Mouse (Mus musculus) NIH3T3 (cell line): ENCODE data around the gene Gcgr.

Experiments
- DNase-seq: peaks from one replicate; pipeline ENCODE4 v3.0.0-alpha.2; 2012; ENCODE audit warnings: low read depth

Gcgr gene

DNA sequence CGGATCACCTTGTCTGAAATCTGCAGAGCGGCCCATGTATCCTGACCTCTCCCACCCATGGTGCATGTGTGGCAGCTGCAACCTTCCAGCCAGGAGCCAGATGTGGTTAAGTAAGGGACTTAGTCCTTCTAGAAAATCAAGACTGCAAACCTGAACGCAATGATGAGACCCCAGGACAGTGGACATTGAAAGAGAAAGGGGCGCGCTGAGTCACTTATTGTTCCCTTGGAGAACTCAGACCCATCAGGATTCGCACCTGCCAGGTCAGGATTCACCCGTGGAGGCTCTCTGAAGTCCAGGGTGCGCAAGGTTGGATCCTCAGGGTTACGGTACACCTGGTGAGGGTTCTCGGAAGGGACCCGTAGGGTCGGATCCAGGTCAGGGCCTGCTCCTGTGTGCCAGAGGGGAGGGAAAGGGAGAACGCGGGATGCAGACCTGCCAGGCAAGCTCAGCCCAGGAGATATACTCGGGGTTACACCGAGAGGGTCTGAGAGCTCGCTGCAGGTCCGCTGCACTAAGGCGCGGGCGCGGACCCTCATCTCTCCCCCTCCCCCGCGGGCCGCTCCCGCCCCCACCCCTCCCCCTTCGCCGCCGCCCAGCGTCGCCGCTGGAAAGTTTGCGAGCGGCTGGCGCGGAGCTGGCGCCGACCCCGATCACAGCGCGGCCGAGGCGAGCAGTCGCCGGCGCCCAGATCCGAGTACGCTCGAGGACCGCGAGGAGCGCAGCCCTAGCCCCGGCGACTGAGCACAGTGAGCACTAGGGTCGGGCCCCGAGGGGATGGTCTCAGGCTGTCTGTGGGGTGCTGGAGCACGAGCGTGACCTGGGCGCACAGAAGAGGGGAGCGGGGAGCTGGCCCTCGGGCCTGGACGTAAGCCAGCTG lies at the start of gene Gcgr:
Gene Gcgr (plus strand): TSS at position 615 of the 880 bp plus-strand sequence.
- DNase-seq: no peak

DNA sequence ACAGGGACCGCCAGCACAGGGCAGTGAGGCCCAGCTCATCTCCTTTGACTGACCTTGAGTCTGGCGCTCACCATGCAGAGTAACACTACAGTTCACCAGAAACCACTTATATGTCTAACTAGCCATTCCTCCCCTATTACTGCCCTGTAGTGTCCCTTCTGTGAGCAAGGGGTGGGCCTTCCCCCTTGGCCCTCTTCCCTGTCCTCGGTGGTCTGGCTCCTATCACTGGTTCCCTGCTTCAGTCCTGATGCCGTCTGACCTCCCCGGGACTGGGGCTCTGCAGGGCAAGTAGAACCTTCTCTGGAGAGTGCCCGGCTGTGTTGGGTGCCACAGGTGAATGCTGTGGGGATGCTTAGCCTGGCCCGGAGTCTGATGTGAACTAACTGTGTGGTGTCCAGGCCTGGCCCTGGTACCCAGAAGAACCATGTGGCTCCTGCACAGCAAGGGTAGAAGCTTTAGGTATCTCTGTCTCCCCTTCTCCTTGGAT lies 47.0 kb upstream of the Gcgr start:
- no peak for DNase-seq

DNA sequence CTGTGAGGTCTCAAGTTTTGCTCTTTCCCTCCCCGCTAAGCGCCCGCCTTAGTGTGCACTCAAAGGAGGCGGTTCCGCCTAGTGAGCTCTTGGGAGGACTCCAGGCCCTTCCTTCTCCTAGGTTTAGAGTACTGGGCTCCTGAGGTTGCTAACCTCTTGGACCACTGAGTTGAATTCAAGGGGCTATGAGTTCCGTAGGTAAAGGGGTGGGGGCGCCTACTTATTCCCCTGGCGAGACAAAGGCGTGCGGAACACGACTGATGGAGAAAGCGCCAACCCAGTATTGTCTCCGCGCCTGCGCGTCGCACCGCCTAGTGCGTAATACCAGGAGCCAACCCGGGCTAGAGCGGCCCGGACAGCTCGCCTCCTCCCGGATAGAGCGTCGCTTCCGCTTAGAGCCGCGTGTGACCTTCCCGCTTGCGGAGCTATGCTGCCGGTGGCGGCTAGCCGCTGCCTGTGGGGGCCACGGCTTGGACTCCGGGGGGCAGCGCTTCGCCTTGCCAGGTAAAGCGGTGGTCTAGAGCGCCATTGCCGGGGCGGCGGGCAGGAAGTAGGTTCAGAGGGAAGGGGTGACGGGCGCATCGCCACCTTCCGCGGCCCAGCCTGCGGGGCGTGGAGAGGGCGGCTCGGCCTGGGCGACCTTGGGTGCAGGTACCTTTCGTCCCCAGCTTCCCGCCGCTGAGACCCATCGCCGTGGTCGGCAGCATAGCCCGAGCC lies 46.1 kb upstream of the Gcgr start, which contains the start of gene Mrpl12:
Gene Mrpl12 (plus strand): TSS at position 349 of the 717 bp plus-strand sequence.
- DNase-seq: peak; percentile 97

DNA sequence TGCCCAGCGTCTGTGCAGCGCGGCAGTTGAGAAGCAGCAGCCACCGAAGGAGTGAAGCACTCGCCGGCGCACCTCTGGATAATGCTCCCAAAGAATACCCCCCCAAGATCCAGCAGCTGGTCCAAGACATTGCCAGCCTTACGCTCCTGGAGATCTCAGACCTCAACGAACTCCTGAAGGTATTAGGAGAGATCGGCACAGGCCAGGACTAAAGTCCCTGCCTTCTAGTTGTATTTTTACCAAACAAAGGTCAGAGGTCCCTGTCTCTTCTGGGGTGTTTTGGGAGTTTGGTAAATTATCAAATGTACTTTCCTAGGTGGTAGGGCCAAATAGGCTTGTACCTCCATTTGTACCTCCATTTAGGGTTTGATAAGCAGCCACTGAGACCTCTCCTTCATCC lies 45.2 kb upstream of the Gcgr start:
- no peak for DNase-seq

DNA sequence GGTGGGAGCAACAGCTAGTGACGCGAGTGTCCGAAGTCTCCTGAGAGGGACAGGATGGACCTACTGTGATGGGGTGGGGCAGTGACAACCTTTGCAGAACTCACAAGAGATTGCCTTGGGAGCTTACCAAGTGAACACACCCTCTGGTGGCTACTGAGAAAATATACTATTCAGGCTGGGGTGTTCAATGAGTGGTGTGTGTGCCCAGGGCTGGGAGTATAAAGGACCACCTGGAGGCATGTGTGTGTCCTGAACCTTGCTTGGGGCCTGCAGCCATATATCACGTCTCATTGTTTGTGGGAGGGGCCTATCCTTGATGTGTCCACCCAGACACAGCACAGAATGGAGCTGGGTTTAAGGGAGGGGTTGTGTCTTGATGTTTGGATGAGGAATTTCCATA lies 42.0 kb upstream of the Gcgr start:
- DNase-seq: no peak

DNA sequence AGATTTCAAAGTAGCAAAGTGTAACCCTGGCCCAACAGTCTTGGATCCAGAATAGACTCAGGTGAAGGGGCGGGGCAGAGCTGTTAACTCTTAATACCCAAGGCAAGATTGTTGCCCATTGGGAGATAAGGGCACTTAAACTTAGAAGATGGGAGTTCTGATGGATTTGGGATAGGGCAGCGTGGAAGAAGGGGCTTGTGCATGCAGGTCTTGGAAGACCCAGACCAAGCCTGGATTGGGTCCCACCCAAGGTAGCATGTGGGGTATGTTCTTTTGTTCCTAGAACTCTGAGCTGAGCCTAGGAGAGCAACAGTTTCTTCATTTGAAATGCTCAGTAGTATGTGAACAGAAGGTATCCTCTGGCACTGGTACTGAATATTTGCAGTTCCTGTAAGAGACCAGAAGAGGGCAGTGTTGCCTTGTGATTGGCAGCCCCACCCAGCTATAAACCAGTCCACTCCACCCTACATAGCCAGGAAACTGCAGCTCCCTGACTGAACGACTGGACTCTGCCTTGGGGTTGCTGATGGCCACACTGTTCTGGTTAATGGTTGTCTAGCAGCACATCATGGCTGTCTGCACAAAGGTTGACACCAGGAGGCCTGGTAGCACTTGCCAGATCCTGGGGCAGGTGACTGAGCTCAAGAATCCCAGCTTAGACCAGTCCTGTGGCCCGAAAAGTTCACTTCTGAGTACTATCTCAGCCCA lies 41.3 kb upstream of the Gcgr start:
- peak; percentile 92 for DNase-seq

DNA sequence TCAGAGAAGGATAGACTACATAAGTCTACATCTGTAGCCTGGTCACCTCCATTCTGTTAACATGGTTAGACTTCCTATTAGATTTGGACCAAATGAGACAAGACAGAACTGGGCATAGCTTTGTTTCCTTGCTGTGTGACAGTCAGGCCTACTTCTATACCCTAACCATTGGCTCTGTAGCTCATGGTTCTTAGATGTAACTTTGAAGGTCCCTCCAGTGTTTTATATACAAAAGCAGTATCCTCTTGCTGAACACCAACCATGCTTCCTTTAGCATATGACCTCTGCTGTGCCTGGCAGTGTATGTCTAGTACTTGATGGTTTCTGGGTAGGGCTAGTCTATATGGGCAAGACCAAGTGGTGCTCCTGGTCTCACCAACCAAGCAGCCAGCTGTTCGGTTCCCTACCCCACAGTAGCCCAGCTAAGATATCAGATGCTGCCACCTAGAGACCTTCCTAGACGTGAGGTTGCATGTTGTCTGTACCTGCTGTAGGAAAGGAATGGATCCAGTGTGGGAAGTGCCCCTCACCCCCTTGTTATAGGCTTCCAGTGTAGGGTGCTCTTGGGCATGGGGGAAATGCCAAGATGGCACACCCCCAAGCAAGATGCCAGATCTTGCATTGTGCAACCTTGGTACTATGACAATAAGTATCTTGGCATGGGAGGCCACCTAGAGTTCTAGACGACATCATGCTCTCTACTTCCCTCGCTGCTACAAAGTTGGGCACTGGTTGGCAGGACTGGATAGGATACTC lies 40.0 kb upstream of the Gcgr start:
- no peak for DNase-seq

DNA sequence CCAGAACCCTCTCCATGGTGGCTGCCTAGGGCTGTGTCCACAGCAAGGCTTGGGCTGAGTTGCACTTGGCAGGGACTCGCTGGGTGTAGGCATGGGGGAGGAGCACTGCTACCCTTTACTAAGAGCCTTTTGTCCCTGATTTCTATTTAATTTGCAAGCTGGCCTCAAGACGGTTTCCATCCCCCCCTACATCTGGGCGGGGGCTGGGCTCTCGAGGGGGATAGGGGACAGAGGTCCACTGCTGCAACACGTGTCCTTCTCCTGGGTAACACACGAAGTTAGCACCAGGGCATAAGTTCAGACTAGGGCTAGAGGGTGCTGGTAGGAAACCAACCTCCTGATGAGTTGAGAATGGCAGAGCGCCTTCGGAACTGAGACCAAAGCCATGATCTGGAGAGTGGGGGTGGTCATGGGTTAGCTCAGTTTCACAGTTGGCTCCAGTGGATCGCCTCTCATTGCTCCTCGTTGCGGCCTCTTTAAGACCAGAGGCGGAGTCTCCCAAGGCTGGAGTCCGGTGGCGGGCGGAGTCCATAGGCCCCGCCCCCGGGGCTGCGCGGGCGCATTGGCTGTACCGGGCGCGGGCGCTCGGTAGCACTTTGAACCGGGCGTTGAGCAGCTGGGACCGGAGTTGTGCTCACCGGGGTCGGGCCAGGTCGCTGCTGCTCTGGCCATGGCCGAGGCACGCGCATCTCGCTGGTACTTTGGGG lies 39.0 kb upstream of the Gcgr start, which contains the start of gene Slc25a10:
Gene Slc25a10 (plus strand): TSS at position 524 of the 707 bp plus-strand sequence.
- peak; percentile 94 for DNase-seq

DNA sequence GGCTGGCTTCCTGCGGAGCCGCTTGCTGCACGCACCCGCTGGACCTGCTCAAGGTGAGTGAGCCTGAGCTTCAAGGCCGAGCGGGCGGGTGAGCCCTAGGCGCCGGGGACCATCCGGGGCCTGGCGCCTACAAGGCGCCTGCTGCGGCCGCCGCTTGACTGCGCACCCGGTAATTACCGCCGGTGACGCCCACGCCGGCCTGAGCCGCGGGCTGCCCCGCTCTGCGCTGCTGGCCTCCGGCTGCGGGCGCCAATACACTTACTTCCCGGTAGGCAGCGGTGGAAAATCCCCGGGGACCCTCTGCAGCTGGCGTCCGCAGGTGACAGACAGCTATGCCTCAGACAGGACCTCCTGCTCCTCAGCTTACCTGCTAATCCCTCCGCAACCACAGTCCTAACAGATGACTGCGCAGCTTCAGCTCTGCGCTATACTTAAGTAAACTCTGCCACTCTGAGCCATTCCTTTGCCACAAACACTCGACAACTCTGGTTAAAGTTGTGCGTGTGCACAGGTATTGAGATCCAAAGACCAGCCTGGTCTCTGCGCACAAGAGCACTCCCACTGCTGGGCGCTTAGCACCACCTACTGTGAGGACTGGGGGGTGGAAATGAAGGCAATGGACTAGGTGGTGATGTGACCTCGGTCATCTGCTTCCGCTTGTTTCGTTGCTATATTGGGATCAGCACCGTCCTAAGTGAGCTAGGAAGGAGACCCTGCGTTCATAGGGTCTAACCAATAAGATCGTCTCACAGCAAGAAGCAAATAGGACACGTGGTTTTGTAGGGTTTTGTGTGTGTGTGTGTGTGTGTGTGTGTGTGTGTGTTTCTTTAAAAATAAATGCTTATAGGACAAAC lies 38.2 kb upstream of the Gcgr start:
- DNase-seq: peak; percentile 58

DNA sequence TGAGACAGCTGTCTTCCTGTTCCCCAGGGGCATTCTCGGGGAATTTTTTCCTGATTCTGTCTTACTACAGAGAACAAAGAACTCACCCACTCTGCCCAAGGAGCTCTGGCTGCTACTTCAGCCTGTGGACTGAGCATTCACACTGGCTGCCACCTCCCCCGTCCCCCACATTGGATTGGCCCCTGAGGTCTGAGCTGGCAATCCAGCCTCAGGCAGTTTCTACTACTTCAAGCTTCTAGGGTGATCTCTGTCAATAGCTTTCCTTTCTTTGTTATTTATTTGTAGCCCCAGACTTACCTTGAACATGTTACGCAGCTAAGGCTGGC lies 37.7 kb upstream of the Gcgr start:
- DNase-seq: peak; percentile 48

DNA sequence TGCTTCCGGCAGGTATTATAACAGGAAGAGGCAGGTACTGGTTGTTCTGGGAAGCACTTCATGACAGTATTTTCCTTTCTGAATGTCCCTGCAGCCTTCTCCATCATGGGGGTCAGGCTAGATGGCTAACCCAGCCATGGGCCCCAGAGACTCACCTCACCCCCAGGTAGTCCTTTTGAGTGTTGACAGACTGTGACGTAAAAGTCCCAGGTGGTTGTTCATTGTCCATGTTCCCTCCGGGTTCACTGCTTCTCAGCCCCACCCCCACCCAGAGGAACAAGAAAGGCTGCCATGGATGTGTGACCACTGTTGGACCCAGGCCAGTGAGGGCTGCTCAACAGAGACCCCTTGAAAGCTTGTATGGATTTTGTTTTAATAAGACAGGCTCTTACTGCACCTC lies 37.1 kb upstream of the Gcgr start:
- DNase-seq: no peak

DNA sequence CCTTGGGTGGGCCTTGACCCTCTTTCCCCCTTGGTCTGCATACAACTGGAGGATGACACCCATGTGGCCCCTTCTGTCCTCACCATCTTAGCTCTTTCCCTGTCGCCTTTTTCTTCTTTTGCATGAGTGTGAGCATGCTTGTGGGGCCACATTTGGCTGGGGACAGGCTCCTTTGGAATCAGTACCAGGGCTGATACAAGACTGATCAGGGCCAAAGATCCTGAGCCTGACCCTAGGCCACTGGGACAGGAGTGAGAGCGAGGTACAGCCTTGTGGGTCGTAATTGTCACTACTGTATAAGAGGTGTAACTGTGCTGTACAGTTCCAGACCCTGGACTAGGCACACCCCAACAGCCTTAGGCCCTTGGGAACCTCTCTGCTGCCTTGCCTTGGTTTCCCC lies 36.6 kb upstream of the Gcgr start:
- DNase-seq: no peak

DNA sequence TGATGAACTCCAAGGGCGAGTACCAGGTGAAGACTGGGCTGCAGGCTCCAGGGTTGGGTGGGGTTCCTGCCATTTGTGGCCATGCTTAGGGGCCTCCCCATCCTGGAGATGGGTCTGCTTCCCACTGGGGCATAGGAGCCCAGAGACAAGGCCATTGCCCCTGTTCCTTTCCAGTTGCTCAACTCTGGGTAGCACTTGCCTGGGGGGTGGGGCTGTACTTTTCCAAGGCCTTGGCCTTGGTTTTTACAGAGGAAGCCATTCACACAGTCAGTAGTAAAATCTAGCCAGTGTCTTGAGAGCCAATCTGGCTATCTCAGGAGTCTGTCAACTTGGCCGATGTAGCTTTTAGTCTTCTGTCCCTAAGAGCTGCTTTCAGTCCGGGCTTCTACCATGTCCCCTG lies 33.1 kb upstream of the Gcgr start:
- no peak for DNase-seq

DNA sequence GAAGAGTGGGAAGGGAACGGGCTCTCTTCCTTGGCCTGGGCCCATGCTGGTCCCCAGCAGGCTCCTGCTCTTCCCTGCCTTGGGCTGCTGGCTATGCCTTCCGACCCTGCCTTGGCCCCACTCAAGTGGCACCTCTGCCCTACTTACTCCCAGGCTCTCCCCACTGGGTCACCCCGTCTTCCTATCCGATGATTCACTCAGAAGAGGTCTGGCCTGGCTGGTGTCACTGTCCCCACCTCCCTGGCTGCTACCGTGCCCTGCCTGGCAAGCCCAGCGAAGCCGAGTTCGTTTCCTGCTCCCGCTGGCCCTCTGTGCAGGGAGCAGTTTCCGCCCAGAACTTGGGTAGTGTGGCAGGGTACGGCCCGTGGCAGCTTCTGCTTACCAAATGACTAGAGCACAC lies 32.3 kb upstream of the Gcgr start:
- DNase-seq: no peak

DNA sequence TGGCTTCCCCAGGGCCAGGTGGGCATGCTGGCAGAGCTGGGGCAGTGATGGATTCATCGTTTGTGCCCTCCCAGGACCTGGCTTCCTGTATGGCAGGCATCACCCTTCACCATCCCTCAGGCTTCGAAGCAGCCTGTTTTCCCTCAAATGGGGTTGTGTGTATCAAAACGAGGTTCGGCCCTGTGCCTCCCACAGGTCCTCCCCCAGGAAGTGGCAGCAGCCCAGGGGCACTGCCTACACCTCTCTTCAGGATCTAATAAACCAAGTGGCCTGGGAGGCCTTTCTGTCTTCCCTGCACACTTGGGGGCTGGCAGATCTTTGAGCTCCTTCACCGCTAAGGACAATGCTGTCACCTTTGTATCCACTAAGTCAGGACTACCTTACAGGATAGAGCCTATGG lies 31.6 kb upstream of the Gcgr start:
- DNase-seq: no peak

DNA sequence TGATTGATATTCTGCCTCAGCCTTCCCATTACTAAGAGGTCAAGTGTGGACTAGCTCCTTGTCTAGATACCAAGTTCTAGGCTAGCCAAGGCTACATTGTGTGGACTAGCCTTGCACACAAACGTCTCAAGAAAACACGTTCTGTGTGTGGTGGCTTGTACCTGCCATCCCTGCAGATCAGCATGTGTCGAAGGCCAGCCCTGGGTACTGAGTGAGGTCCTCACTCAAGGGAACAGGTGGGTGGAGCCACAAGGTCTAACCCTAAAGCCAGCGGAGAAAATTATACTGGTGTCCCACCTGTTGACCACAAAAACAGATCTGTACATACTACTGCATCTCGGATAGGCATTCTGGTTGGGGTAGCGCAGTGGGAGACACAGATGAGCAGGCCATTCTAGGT lies 30.6 kb upstream of the Gcgr start:
- DNase-seq: no peak

DNA sequence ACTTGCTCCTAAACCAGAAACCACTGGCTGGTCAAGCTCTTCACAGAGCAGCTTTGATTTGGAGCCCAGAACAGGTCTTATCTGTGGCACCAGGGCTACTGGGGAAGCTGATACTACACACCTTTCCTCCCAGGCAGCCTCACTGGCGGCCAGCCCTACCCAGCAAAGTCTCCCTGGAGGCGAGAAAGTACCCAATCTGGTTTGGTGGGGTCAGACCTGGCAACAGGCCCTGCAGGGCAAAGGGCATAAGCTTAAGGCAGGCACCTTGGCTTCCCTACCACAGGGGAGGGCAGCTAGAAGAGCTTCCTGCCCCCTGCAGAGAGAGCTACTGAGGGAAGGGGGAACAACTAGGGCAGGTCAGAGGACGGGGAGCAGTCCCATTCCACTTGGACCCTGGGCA lies 30.1 kb upstream of the Gcgr start:
- no peak for DNase-seq

DNA sequence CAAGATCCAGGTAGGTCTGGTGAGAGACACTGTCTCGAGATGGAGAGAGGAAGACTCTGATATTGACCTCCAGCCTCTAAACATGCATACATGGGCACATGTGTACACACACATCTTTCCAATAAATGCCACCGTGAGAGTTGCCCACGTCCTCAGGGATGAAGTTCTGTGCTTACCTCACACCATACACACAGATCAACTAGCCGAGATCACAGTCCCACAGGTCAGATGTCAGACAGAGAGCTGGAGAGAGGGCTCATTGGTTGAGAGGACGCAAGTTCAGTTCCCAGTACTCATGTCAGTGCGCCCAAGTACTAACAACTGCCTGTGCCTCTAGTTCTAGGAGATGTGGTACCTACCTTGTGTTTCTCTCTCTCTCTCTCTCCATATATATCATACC lies 29.5 kb upstream of the Gcgr start:
- no peak for DNase-seq

DNA sequence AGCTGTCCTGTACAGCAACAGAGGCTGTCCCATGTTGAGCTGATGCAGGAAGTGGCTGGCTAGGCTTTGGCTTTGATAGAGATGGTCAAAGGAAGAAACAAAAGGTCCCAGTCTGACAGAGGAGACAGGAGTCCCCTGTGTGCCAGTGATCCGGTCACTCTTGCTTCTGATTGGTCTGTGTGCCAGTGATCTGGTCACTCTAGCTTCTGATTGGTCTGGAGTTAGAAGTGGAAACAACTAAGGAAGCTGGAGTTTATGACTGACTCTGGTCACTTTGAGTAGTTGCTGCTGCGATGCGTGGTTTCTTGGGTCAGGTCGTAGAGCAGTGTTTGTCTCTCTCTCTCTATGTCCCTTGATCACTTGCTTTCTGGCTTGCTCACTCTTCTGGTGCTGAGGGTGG lies 28.8 kb upstream of the Gcgr start:
- DNase-seq: no peak

DNA sequence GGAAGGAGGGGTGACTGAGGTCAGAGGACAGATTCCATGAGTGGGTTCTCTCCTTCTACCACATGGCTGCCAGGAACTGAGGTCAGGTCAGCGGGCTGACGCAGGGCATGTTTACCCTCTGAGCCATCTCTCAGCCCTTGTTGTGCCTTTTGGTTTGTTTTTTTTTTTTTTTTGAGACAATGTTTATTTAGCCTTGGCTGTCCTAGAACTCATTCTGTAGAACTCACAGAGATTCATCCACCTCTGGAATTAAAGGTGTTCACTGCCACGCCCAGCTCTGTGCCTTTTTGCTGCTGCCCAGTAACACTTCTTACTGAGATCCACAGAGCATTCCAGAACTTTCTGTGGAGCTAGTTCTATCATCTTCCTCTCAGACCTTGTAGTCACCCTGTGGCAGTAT lies 24.8 kb upstream of the Gcgr start:
- DNase-seq: no peak
